Mouse (Mus musculus): ENCODE data around the gene Tbc1d32. TPM values are rescaled to one million over a fixed set of nuclear protein-coding genes. Genes with fewer than 3 reads are reported as not detected.

Tbc1d32 gene
- polyA plus RNA-seq, 1 experiment from 2014 or later: 3.6 TPM

DNA sequence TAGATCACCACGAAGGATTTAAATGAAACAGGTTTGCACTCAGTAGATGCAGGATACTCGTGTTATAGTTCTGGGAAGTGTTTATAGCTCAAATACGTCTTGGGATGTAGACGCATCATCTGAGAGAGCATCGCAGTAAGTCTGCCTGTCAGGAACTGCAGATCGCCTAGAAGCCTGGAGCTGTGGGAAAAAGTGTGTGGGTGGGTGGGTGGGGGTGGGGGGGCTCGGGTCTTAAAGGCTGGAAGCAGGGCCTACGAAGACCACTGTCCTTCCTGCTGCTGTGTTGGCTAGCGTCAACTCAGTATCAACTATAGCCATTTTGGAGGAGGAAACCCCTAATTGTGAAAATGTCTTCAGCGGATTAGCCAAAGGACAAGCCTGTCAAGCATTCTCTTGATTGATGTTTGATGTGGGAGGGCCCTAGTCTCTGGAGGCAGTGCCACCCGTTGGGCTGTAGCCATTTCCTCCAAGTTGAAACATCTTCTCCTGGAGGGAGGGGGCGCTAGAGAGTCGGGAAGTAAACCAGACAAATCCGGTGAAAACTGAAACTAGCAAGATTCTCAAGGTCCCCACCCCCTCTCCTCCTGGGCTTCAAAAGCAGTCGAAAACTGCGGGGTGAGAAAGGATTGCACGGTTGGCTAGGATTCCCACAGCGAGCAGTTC lies 122.0 kb downstream of the Tbc1d32 start, which contains the start of gene Msl3l2:
Gene Msl3l2, plus strand, starts transcription at position 585 of the 663 bp plus-strand sequence.
- H3K27me3 ChIP-seq (replicated peaks): no peaks in the 10 kb centered on the region
- no peak within 1 kb of the TSS for H3K9ac ChIP-seq
- H3K4me2 ChIP-seq (replicated peaks): peak within 1 kb of the TSS; percentile 44
- WGBS: 28% methylated on average over 18 of the region's 18 CpGs
- no peak within 1 kb of the TSS for H3K27ac ChIP-seq
- no peaks in the 10 kb centered on the region for H3K9me3 ChIP-seq
- no peaks in the 10 kb centered on the region for H3K36me3 ChIP-seq
- peak; percentile 78 for ATAC-seq (ENCODE audit: low FRiP score, low read depth)
- H3K4me1 ChIP-seq: peaks cover 5% of the 10 kb centered on the region; the same call in 1 of the 2 replicates
- H3K4me3 ChIP-seq: no peak within 1 kb of the TSS

DNA sequence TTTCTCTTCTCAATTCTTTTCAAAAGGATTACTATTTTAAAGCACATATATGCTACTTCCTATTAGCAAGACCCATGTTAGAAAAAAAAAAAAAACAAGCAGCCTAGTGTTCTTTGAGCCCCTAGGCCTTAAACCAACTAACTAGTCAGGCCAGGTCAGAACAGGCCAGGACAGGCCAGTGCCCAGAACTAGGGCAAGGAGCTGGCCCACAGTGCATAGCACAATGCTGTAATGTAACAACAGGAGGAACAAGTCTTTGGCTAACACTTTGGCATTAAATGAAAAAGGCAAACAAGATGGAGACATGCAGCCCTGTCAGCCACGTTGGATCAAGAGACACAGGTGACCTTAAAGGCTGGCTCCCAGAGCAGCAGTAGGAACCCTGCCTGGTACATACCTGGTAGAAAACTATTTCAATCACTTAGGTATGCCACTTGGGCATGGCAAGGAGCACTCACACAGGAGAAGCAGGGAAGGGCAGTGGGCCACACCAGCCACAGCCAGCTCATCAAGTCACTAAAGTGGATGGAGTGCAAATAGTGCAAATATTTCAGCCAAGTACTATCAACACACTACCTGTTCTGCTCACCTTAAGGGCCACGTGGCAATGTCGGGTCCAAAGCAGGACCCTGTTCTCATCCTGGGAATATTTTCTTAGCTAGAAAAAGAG lies 128.7 kb downstream of the Tbc1d32 start:
- no peaks in the 10 kb centered on the region for H3K4me1 ChIP-seq
- H3K4me3 ChIP-seq: no peak overlapping the region
- 91% methylated on average over 3 of the region's 3 CpGs for WGBS
- H3K4me2 ChIP-seq (replicated peaks): no peak overlapping the region
- H3K9ac ChIP-seq: no peak overlapping the region
- H3K27ac ChIP-seq: no peak overlapping the region
- no peak for ATAC-seq (ENCODE audit: low FRiP score, low read depth)
- no peaks in the 10 kb centered on the region for H3K9me3 ChIP-seq
- H3K27me3 ChIP-seq (replicated peaks): no peaks in the 10 kb centered on the region
- no peaks in the 10 kb centered on the region for H3K36me3 ChIP-seq

GRCm38 (mm10) chr10:56099126-56099525 lies 129.4 kb downstream of the Tbc1d32 start:
- H3K27ac ChIP-seq: no peak overlapping the region
- no peaks in the 10 kb centered on the region; the same call in 1 of the 2 replicates for H3K4me1 ChIP-seq
- H3K9ac ChIP-seq: no peak overlapping the region
- H3K36me3 ChIP-seq: no peaks in the 10 kb centered on the region
- H3K4me3 ChIP-seq: no peak overlapping the region
- no peak for ATAC-seq (ENCODE audit: low FRiP score, low read depth)
- no peak overlapping the region for H3K4me2 ChIP-seq (replicated peaks)
- 87% methylated on average over 3 of the region's 3 CpGs for WGBS
- no peaks in the 10 kb centered on the region for H3K9me3 ChIP-seq
- H3K27me3 ChIP-seq (replicated peaks): no peaks in the 10 kb centered on the region

DNA sequence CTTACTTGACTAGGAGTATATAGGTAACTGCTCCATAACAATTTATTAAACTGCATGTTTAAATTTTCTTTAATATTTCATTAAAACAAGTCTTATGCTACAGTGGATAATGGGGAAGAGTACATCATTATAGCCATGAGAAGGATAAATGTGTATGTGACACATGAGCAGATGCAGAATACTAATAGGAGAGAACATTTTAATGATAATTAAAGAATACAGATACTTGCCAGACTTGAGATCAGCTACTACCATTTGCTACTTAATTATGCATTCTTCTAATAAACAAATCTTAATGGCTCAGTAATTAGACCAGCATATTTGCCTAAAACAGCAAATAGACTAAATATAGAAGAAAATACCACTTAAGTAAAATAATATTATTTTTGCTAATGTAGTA lies 131.7 kb downstream of the Tbc1d32 start:
- Histone ChIP-seq H3K36me3 (no peaks in the 10 kb centered on the region), H3K4me2 (replicated peaks) (no peak overlapping the region), H3K27ac (no peak overlapping the region), H3K4me3 (no peak overlapping the region), H3K4me1 (no peaks in the 10 kb centered on the region; the same call in 1 of the 2 replicates), H3K9me3 (no peaks in the 10 kb centered on the region), H3K9ac (no peak overlapping the region), H3K27me3 (replicated peaks) (no peaks in the 10 kb centered on the region)
- no peak for ATAC-seq (ENCODE audit: low FRiP score, low read depth)

GRCm38 (mm10) chr10:56094586-56094985 lies 133.9 kb downstream of the Tbc1d32 start:
- H3K27ac ChIP-seq: no peak overlapping the region
- H3K9me3 ChIP-seq: no peaks in the 10 kb centered on the region
- WGBS: 71% methylated on average over 5 of the region's 5 CpGs
- ATAC-seq (ENCODE audit: low FRiP score, low read depth): peak; percentile 48; the same call in 1 of the 2 replicates
- H3K4me2 ChIP-seq (replicated peaks): no peak overlapping the region
- no peak overlapping the region for H3K9ac ChIP-seq
- H3K4me3 ChIP-seq: no peak overlapping the region
- no peaks in the 10 kb centered on the region for H3K36me3 ChIP-seq
- H3K27me3 ChIP-seq (replicated peaks): no peaks in the 10 kb centered on the region
- H3K4me1 ChIP-seq: no peaks in the 10 kb centered on the region; the same call in 1 of the 2 replicates

DNA sequence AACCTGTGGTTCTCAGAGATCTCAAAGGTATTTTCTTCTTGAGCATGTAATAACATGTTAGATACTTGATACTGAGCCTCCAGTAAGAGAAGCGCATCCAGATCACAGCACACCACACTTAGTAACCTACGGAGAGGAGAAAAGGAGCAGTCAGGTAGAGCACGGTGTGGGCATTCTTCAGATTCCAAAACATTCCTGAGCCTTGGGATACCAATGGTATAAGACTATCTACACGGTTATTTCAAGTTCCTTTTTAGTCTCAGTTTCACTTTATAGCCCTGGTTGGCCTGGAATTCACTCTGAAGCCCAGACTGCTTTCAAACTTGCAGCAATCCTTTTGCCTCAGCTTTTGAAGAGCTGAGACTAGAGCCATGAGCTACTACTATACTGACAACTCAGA lies 138.8 kb downstream of the Tbc1d32 start:
- no peaks in the 10 kb centered on the region; the same call in 1 of the 2 replicates for H3K4me1 ChIP-seq
- 84% methylated on average over 4 of the region's 4 CpGs for WGBS
- H3K9ac ChIP-seq: no peak overlapping the region
- no peaks in the 10 kb centered on the region for H3K36me3 ChIP-seq
- H3K4me2 ChIP-seq (replicated peaks): no peak overlapping the region
- H3K4me3 ChIP-seq: no peak overlapping the region
- no peak for ATAC-seq (ENCODE audit: low FRiP score, low read depth)
- no peaks in the 10 kb centered on the region for H3K27me3 ChIP-seq (replicated peaks)
- H3K27ac ChIP-seq: no peak overlapping the region
- H3K9me3 ChIP-seq: no peaks in the 10 kb centered on the region

GRCm38 (mm10) chr10:56062746-56063145 lies 165.7 kb downstream of the Tbc1d32 start:
- H3K4me1 ChIP-seq: no peaks in the 10 kb centered on the region
- H3K9me3 ChIP-seq: no peaks in the 10 kb centered on the region
- 92% methylated on average over 2 of the region's 2 CpGs for WGBS
- H3K4me3 ChIP-seq: no peak overlapping the region
- no peak for ATAC-seq (ENCODE audit: low FRiP score, low read depth)
- H3K4me2 ChIP-seq (replicated peaks): no peak overlapping the region
- H3K9ac ChIP-seq: no peak overlapping the region
- no peaks in the 10 kb centered on the region for H3K36me3 ChIP-seq
- H3K27ac ChIP-seq: no peak overlapping the region
- H3K27me3 ChIP-seq (replicated peaks): no peaks in the 10 kb centered on the region

DNA sequence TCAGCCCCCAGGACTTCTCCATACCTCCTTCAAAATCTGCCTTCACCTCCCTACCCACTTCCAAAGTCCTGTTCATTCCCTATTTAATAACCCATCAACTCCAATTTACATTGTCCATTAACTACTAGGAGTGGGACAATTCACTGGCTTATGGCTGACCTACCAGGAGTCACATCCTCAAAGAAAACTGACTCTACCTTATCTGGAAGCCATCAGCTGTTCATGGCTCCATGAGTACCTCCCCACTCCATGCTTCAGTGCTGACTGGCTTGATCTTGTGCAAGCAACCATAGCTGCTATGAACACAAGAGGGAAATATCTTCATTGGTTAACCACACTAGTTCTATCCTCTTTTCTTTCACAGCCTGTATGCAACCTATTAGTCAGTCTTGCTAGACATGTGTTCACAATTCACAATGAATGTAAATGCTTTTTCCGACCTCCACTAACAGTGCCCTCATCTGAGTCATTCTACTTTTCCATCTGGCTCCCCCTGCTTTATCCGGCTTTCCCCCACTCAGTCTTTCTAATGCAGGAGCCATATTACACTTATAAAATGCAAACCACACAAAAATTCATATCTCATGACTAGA lies 167.2 kb downstream of the Tbc1d32 start:
- no peak overlapping the region for H3K9ac ChIP-seq
- 83% methylated on average over 2 of the region's 2 CpGs for WGBS
- no peak overlapping the region for H3K4me3 ChIP-seq
- H3K4me1 ChIP-seq: no peaks in the 10 kb centered on the region
- no peak for ATAC-seq (ENCODE audit: low FRiP score, low read depth)
- H3K27ac ChIP-seq: no peak overlapping the region
- no peaks in the 10 kb centered on the region for H3K27me3 ChIP-seq (replicated peaks)
- H3K4me2 ChIP-seq (replicated peaks): no peak overlapping the region
- no peaks in the 10 kb centered on the region for H3K9me3 ChIP-seq
- H3K36me3 ChIP-seq: no peaks in the 10 kb centered on the region

DNA sequence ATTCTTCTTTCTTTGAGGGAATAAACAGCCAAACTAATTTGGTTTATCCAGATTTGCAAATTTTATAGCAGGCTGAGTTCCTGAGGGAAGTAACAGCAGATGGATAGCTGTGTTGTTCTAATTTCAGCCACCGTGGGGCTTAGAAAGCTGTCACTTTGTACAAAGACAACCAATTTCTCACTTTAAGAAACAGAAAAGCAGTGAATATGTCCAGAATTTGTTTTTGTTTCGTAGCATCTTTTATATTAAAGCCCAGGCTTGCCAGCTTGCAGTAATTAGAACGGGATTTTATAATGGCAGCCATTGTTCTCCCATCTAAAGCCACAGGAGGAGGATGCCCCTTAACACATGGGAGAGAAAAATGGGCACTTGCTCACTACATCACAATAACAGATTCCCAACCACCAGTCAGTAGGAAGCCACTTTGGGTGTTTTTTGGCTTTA lies 169.5 kb downstream of the Tbc1d32 start:
- H3K4me2 ChIP-seq (replicated peaks): no peak overlapping the region
- H3K4me3 ChIP-seq: no peak overlapping the region
- WGBS: 39% methylated on average over 3 of the region's 3 CpGs
- ATAC-seq (ENCODE audit: low FRiP score, low read depth): no peak
- H3K9me3 ChIP-seq: no peaks in the 10 kb centered on the region
- no peaks in the 10 kb centered on the region for H3K36me3 ChIP-seq
- H3K4me1 ChIP-seq: no peaks in the 10 kb centered on the region
- H3K27me3 ChIP-seq (replicated peaks): no peaks in the 10 kb centered on the region
- no peak overlapping the region for H3K9ac ChIP-seq
- H3K27ac ChIP-seq: no peak overlapping the region

DNA sequence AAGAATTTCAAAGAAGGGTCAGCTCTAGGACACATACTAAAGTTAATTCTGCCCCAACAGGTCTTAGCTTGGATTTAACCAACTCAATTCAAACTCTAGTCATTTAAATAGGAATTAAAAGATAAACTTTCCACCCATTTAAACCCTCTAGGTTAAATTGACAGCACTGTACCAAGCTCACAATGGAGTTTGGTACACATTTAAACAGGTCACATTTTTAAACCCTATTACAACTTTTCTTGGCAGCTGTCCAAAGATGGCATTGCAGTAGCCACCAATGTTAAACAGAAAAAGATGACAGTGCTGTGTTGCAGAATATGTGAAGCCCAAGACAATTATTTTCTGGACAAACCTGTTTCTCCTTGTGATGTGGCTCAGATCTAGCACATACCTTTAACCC lies 203.1 kb downstream of the Tbc1d32 start:
- ATAC-seq (ENCODE audit: low FRiP score, low read depth): no peak
- no peak overlapping the region for H3K9ac ChIP-seq
- no peaks in the 10 kb centered on the region for H3K36me3 ChIP-seq
- no peaks in the 10 kb centered on the region for H3K9me3 ChIP-seq
- no peak overlapping the region for H3K4me3 ChIP-seq
- no peak overlapping the region for H3K27ac ChIP-seq
- no peaks in the 10 kb centered on the region for H3K4me1 ChIP-seq
- no peaks in the 10 kb centered on the region for H3K27me3 ChIP-seq (replicated peaks)
- no peak overlapping the region for H3K4me2 ChIP-seq (replicated peaks)

DNA sequence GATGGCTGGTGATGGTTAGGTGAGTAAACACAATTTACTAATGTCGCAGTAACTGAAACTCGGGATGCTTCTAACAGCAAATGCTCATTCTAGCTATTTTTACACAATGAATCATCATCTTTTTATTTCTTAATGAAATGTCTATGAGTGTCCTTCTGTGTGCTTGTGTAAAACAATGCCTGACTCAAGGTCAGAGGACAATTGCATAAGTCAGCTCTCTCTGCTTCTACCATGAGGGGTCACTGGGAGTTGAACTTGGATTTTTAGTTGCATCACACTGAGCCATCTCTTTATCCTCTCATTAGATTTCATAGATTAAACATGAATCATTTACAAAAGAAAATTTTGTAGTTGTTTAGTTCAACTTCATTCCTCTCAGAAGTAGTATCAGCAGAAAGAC lies 203.9 kb downstream of the Tbc1d32 start:
- Histone ChIP-seq H3K4me3 (no peak overlapping the region), H3K9ac (no peak overlapping the region), H3K27me3 (replicated peaks) (no peaks in the 10 kb centered on the region), H3K4me2 (replicated peaks) (no peak overlapping the region), H3K36me3 (no peaks in the 10 kb centered on the region), H3K9me3 (no peaks in the 10 kb centered on the region), H3K27ac (no peak overlapping the region), H3K4me1 (no peaks in the 10 kb centered on the region)
- no peak for ATAC-seq (ENCODE audit: low FRiP score, low read depth)
- WGBS: 96% methylated on average over 2 of the region's 2 CpGs

DNA sequence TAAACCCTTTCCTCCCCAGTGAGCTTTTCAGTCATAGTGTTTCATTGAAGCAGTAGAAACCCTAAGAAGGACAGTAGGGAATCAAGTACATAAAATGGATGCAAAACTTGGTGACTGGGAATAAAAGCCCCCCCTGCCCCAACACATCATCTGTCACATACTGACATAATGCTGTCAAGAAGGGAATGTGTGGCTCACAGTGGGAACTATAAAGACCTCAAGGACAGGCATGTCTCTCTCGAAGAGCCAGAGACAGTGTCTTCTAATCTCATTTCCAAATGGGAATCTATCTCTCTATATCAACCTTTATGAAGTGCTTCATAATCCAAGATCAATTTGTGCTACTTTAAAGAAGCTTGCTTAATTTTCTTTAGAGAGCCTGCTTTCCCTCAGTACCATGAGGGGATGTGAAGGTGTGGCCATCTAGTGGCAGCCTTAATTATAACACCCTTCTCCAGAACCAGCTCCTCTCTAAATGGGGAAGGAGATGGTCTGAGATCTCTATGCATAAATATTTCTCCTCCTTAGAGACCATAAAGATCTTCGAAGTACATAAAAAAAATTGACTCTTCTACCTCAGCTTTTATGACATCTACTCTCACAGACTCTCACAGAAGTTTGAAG lies 248.5 kb downstream of the Tbc1d32 start:
- H3K4me2 ChIP-seq (replicated peaks): no peak overlapping the region
- H3K9me3 ChIP-seq: no peaks in the 10 kb centered on the region
- WGBS: 39% methylated on average over 2 of the region's 2 CpGs
- H3K36me3 ChIP-seq: no peaks in the 10 kb centered on the region
- no peak overlapping the region for H3K27ac ChIP-seq
- peak; percentile 75; the same call in 1 of the 2 replicates for ATAC-seq (ENCODE audit: low FRiP score, low read depth)
- no peaks in the 10 kb centered on the region for H3K27me3 ChIP-seq (replicated peaks)
- no peaks in the 10 kb centered on the region for H3K4me1 ChIP-seq
- H3K9ac ChIP-seq: no peak overlapping the region
- no peak overlapping the region for H3K4me3 ChIP-seq
